Mouse (Mus musculus) gastrocnemius, postnatal 10 days (tissue): Measurements from ENCODE around the gene Gpr75. TPM values are rescaled to one million over a fixed set of nuclear protein-coding genes. Genes with fewer than 3 reads are reported as not detected.
A peak's percentile ranks its signal among the peaks of the same experiment; 100 is the strongest.

Experiments used
- DNase-seq: peaks from one replicate; pipeline ENCODE4 v3.0.0; 2021; ENCODE audit warnings: mixed read lengths
- long read RNA-seq, 2 experiments: library from polyadenylated mRNA; stranded (forward); transcript quantifications; one replicate each; pipeline ENCODE4 v2.0.0; 2021
- total RNA-seq, 2 experiments: library from RNA; stranded (reverse); gene quantifications; 2 replicates each; pipeline ENCODE4 v1.2.3; 2021

Gene Gpr75
- under 1 TPM in 1 of 2 experiments, not detected in 1; 0.07 TPM for total RNA-seq
- long read RNA-seq, experiment 1 = 0 reads
- long read RNA-seq, experiment 2 = 0 reads

- peak; percentile 63 for DNase-seq
Measured at GRCm38 (mm10) chr11:30885171-30885871, at the start of gene Gpr75, which contains the start of gene Asb3. Gpr75 (plus strand) TSS chr11:30885358. Asb3 (plus strand) TSS chr11:30885416.

GRCm38 (mm10) chr11:30838793-30839192, 46.4 kb upstream of the Gpr75 start:
- no peak for DNase-seq

GRCm38 (mm10) chr11:30844355-30844754, 40.8 kb upstream of the Gpr75 start:
- DNase-seq = no peak

- DNase-seq = no peak
Measured at GRCm38 (mm10) chr11:30872425-30872824, 12.7 kb upstream of the Gpr75 start.

- no peak for DNase-seq
Measured at GRCm38 (mm10) chr11:30888153-30888552, 3.0 kb downstream of the Gpr75 start.

- no peak for DNase-seq
Measured at GRCm38 (mm10) chr11:30896201-30896600, 11.0 kb downstream of the Gpr75 start.

GRCm38 (mm10) chr11:30899312-30899711, 14.2 kb downstream of the Gpr75 start:
- DNase-seq = no peak

- DNase-seq = no peak
Measured at GRCm38 (mm10) chr11:30912311-30912710, 27.2 kb downstream of the Gpr75 start.

GRCm38 (mm10) chr11:30920641-30921040, 35.5 kb downstream of the Gpr75 start:
- DNase-seq = no peak

GRCm38 (mm10) chr11:30923283-30923682, 38.1 kb downstream of the Gpr75 start:
- DNase-seq = no peak

- no peak for DNase-seq
Measured at GRCm38 (mm10) chr11:30928079-30928478, 42.9 kb downstream of the Gpr75 start.

GRCm38 (mm10) chr11:30928498-30928897, 43.3 kb downstream of the Gpr75 start:
- DNase-seq = no peak

Other genes with a start within 250 kb of the Gpr75 start
- 10 to 100 TPM; 39.4 to 49.2 TPM for gene Acyp2, start 235.8 kb upstream of the Gpr75 start, total RNA-seq
- 10 to 100 TPM; 80.9 to 87.4 TPM for gene Psme4, start 113.6 kb upstream of the Gpr75 start, total RNA-seq
- 1 to 10 TPM; 7.6 to 8.5 TPM for gene Asb3, start 58 bp downstream of the Gpr75 start, total RNA-seq
- 10 to 100 TPM; 39.3 to 43.1 TPM for gene Erlec1, start 69.0 kb downstream of the Gpr75 start, total RNA-seq
- 1 to 10 TPM; 8.0 to 9.0 TPM for gene Chac2, start 101.0 kb downstream of the Gpr75 start, total RNA-seq